Mouse (Mus musculus) neural tube, embryonic 11.5 days (tissue): ENCODE measurements at regions not wholly inside any gene's neighbourhood (a gene's known extent, or its start where the extent isn't known, plus 50 kb on each side); places are given as distances from the start of the nearest gene placed in this dataset.

Experiments used
- ATAC-seq: fragments of 200-750 bp; cut with Nextera tagmentation; 2 replicates; pipeline ENCODE4 v1.8.0; 2017; ENCODE audit warnings: moderate number of reproducible peaks, mild to moderate bottlenecking, moderate TSS enrichment, moderate library complexity; ENCODE audit not compliant: insufficient read depth, low FRiP score, low TSS enrichment
- DNase-seq: peaks from one replicate; pipeline ENCODE4 v3.0.0-alpha.2; 2015; ENCODE audit warnings: low spot score
- H3K27ac ChIP-seq: fragments of 300-500 bp; sonication (generic); 2 replicates; pipeline ENCODE4 v1.5.1; 2014; ENCODE audit warnings: low read depth, mild to moderate bottlenecking, low read length
- H3K27me3 ChIP-seq: fragments of 300-500 bp; sonication (generic); 2 replicates; pipeline ENCODE4 v1.6.1; 2014; ENCODE audit warnings: mild to moderate bottlenecking, low read length, mixed read lengths; ENCODE audit not compliant: control insufficient read depth, insufficient read depth
- H3K36me3 ChIP-seq: fragments of 300-500 bp; sonication (generic); 2 replicates; pipeline ENCODE4 v1.6.1; 2014; ENCODE audit warnings: mild to moderate bottlenecking, low read length, moderate library complexity, mixed read lengths; ENCODE audit not compliant: control insufficient read depth, insufficient read depth
- H3K4me1 ChIP-seq: fragments of 300-500 bp; sonication (generic); 2 replicates; pipeline ENCODE4 v1.6.1; 2014; ENCODE audit warnings: low read length, mixed read lengths; ENCODE audit not compliant: control insufficient read depth, insufficient read depth
- H3K4me2 ChIP-seq: fragments of 300-500 bp; sonication (generic); 2 replicates; pipeline ENCODE4 v1.6.1; 2014; ENCODE audit warnings: low read depth, mild to moderate bottlenecking, moderate library complexity
- H3K4me3 ChIP-seq: fragments of 300-500 bp; sonication (generic); 2 replicates; pipeline ENCODE4 v1.5.1; 2014; ENCODE audit warnings: low read depth, low read length
- H3K9ac ChIP-seq: fragments of 300-500 bp; sonication (generic); 2 replicates; pipeline ENCODE4 v1.6.1; 2014; ENCODE audit warnings: mild to moderate bottlenecking, low read length
- H3K9me3 ChIP-seq: fragments of 300-500 bp; sonication (generic); 2 replicates; pipeline ENCODE4 v1.6.1; 2016; ENCODE audit warnings: low read length; ENCODE audit not compliant: control insufficient read depth
- WGBS: fragments of 180-500 bp; shearing (Covaris S2); extraction: QIAGEN DNeasy Blood & Tissue Kit; methylation state at CpG from one replicate; pipeline ENCODE4 v1.1.7; 2014; 5-methylcytosine and 5-hydroxymethylcytosine counted together

- no peak for DNase-seq
- Histone ChIP-seq H3K36me3 (no peaks in the 10 kb centered on the region), H3K27ac (no peak overlapping the region), H3K9me3 (no peaks in the 10 kb centered on the region), H3K4me1 (no peaks in the 10 kb centered on the region), H3K4me3 (no peak overlapping the region), H3K4me2 (no peak overlapping the region), H3K9ac (no peak overlapping the region), H3K27me3 (no peaks in the 10 kb centered on the region)
- 85% methylated on average over 3 of the region's 3 CpGs for WGBS
- no peak for ATAC-seq
Observed at GRCm38 (mm10) chr16:47859840-47860239, 423.7 kb upstream of the Dppa4 start.

DNA sequence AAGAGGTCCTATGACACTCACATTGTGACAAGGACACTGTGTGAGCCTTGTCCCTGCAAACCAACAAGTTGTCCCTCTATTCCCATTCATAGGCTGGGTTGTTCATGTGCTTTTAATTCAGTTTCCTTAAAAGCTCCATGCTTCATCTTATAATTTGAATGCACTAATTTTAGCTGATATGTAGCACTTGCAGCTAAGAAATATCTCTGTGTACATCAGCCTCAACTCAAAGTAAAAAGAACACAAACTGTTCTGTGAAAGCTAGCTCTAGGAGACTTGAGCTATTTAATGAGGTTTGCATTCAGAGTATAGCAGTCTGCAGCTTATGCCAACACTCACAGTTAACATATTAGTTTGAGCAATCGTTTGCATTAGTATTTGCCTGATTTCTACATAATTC, 408.3 kb upstream of the Dppa4 start:
- Histone ChIP-seq H3K9ac (no peak overlapping the region), H3K27me3 (no peaks in the 10 kb centered on the region), H3K4me1 (no peaks in the 10 kb centered on the region), H3K9me3 (no peaks in the 10 kb centered on the region), H3K4me3 (no peak overlapping the region), H3K36me3 (no peaks in the 10 kb centered on the region), H3K4me2 (no peak overlapping the region), H3K27ac (no peak overlapping the region)
- ATAC-seq, result no peak
- WGBS, result 84% methylated on average over 1 of the region's 1 CpGs
- DNase-seq, result no peak

- ATAC-seq (no peak), DNase-seq (no peak)
- 96% methylated on average over 1 of the region's 1 CpGs for whole genome bisulfite sequencing
Observed at GRCm38 (mm10) chr16:47883476-47883875, 400.1 kb upstream of the Dppa4 start.

GRCm38 (mm10) chr16:47887019-47887418, 396.5 kb upstream of the Dppa4 start:
- H3K36me3 ChIP-seq, result no peaks in the 10 kb centered on the region
- DNase-seq, result no peak
- no peak overlapping the region for H3K27ac ChIP-seq
- H3K27me3 ChIP-seq, result no peaks in the 10 kb centered on the region
- no peak overlapping the region for H3K9ac ChIP-seq
- no peak for ATAC-seq
- WGBS, result 93% methylated on average over 4 of the region's 4 CpGs
- no peak overlapping the region for H3K4me2 ChIP-seq
- no peak overlapping the region for H3K4me3 ChIP-seq
- no peaks in the 10 kb centered on the region for H3K9me3 ChIP-seq
- no peaks in the 10 kb centered on the region for H3K4me1 ChIP-seq

More at GRCm38 (mm10) chr16:47883476-47883875, 400.1 kb upstream of the Dppa4 start:
- Histone ChIP-seq H3K9me3 (no peaks in the 10 kb centered on the region), H3K9ac (no peak overlapping the region), H3K27ac (no peak overlapping the region), H3K4me3 (no peak overlapping the region), H3K4me1 (no peaks in the 10 kb centered on the region), H3K4me2 (no peak overlapping the region), H3K27me3 (no peaks in the 10 kb centered on the region), H3K36me3 (no peaks in the 10 kb centered on the region)

- no peaks in the 10 kb centered on the region for H3K27me3 ChIP-seq
- H3K9me3 ChIP-seq, result no peaks in the 10 kb centered on the region
- no peaks in the 10 kb centered on the region for H3K4me1 ChIP-seq
- ATAC-seq (no peak), DNase-seq (no peak)
- no peaks in the 10 kb centered on the region for H3K36me3 ChIP-seq
- no peak overlapping the region for H3K4me2 ChIP-seq
- no peak overlapping the region for H3K27ac ChIP-seq
- no peak overlapping the region for H3K9ac ChIP-seq
- WGBS, result 77% methylated on average over 3 of the region's 3 CpGs
- H3K4me3 ChIP-seq, result no peak overlapping the region
Observed at GRCm38 (mm10) chr16:47900785-47901184, 382.7 kb upstream of the Dppa4 start.

DNA sequence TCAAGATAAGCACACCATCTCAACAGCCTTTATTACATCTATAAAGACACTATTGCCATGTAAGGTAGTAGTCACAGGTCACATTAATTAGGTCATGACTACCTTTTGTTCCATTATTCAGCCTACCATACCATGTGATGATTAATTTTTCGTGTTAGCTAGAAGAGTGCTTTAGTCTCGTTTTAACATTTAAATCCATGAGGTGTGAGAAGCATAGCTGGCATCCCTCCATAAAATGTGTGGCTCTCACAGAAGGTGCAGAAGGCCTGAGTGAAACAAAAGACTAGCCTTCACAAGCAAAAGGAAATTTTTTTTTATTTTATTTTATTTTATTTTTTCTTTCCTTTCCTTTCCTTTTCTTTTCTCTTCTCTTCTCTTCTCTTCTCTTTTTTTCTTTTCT, 345.5 kb upstream of the Dppa4 start:
- ATAC-seq (no peak), DNase-seq (no peak)
- WGBS, result 81% methylated on average over 2 of the region's 2 CpGs
- no peaks in the 10 kb centered on the region for H3K9me3 ChIP-seq
- no peaks in the 10 kb centered on the region for H3K4me1 ChIP-seq
- H3K4me2 ChIP-seq, result no peak overlapping the region
- H3K9ac ChIP-seq, result no peak overlapping the region
- no peak overlapping the region for H3K27ac ChIP-seq
- no peaks in the 10 kb centered on the region for H3K27me3 ChIP-seq
- no peaks in the 10 kb centered on the region for H3K36me3 ChIP-seq
- no peak overlapping the region for H3K4me3 ChIP-seq
